Mouse (Mus musculus) small intestine, adult 2 months (tissue): ENCODE data around the gene Gm3138. TPM values are rescaled to one million over a fixed set of nuclear protein-coding genes. Genes with fewer than 3 reads are reported as not detected.
"Not testable (repeated sequence)": the region's sequence is repeated elsewhere in the genome, so short reads cannot be mapped to it uniquely, and the experiment has no call there.

Source experiments
- H3K27ac ChIP-seq: fragments of 200-500 bp; 2 replicates; pipeline ENCODE4 v1.5.1; 2012; ENCODE audit warnings: low read depth, low read length, control low read depth, inconsistent platforms; ENCODE audit not compliant: insufficient read depth
- H3K27me3 ChIP-seq: fragments of 200-500 bp; 2 replicates; pipeline ENCODE4 v1.6.1; 2012; ENCODE audit warnings: mild to moderate bottlenecking, moderate library complexity, low read length, inconsistent platforms; ENCODE audit not compliant: control insufficient read depth, insufficient read depth
- H3K36me3 ChIP-seq: fragments of 200-500 bp; 2 replicates; pipeline ENCODE4 v1.6.1; 2012; ENCODE audit warnings: mild to moderate bottlenecking, low read length, control low read depth, inconsistent platforms; ENCODE audit not compliant: control insufficient read depth, insufficient read depth
- H3K4me1 ChIP-seq: fragments of 200-500 bp; 2 replicates; pipeline ENCODE4 v1.6.1; 2012; ENCODE audit warnings: low read length, inconsistent platforms, mixed read lengths; ENCODE audit not compliant: control insufficient read depth, insufficient read depth, insufficient read length
- H3K4me3 ChIP-seq: fragments of 200-500 bp; 2 replicates; pipeline ENCODE4 v1.5.1; 2012; ENCODE audit warnings: low read depth, mild to moderate bottlenecking, control low read depth, inconsistent platforms, low read length, moderate library complexity
- WGBS: fragments of 180-500 bp; shearing (Covaris S2); methylation state at CpG from one replicate; pipeline ENCODE4 v1.1.7; 2018; 5-methylcytosine and 5-hydroxymethylcytosine counted together
- polyA plus RNA-seq: library from polyadenylated mRNA; depleted of rRNA; stranded (reverse); fragments of >200 nt; gene quantifications from 2 replicates; pipeline ENCODE4 v1.2.3, GENCODE M21; 2012; rRNA removed

The Gm3138 gene
- not detected in 2 replicates for polyA plus RNA-seq

DNA sequence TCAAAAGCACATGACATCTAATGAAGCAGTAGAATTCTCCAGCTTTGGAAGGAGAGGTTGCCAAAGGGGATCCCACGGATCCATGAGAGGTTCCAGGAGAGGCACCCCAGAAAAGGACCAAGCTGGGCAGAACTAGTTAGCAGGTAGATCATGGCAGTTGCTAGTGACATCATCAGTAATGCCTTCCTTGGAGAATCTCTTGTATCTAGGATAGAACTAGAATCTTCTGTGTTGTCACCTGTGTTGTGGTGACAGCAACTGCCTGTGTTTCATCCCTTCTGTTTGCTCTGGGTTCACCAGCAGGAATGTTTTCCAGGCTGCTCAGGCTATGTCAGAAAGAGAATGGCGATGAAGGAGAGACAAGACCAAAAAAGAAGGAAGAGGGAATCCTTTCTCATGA lies at the start of gene Gm3138:
Gene Gm3138, plus strand, starts transcription at position 301 of the 400 bp plus-strand sequence.
- not testable (repeated sequence) for H3K36me3 ChIP-seq, H3K27ac ChIP-seq, H3K4me3 ChIP-seq, H3K4me1 ChIP-seq, H3K27me3 ChIP-seq
- WGBS: no CpG with 5 or more reads among the region's 2 CpGs

DNA sequence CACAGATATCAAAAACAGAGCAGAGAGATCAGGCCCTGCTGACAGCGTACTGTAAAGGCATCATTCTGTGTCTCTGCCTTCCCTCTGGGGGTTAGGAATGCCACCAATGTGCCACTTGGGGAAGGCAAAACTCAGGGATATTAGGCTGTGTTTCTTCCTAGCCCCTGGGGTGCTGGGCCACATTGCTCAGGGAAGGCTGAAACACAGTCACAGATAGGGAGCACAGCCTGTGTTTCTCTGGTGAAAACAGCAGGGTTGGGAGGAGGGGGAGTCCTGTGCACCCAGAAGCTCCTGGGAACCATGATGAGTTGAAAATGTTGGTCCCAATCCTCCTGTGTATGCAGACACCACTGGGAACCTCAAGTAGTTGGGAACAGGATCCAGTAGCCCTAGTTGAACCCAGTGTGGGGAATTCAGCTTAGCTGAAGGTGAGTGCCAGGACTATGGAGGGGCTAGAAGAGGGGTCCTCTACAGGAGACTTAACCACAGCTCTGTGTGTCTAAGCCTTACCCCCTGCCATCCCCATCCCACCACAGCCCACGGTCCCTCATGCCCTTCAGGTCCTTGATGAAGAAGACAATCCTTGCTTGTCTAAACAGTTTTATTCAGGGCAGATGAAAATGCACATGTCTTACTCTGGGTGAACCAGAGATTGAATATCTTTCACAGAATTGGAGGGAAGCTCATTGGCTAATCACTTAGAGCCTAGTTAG lies 20.0 kb downstream of the Gm3138 start:
- H3K4me3 ChIP-seq, H3K27ac ChIP-seq, H3K4me1 ChIP-seq, H3K27me3 ChIP-seq, H3K36me3 ChIP-seq: not testable (repeated sequence)
- 80% methylated on average over 2 of the region's 2 CpGs for WGBS

DNA sequence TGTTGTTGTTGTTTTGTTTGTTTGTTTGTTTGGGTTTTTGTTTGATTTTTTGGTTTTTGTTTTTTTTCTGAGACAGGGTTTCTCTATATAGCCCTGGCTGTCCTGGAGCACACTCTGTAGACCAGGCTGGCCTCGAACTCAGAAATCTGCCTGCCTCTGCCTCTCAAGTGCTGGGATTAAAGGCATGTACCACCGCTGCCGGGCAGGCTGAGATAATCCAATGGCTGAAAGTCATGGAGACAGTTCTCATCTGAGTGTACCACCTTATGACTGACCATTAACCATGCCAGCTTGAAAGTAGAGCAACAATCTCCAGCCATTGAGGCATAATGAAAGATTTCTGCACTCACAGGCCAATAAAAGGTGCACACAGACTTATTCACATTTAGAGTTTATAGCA lies 30.4 kb downstream of the Gm3138 start:
- 87% methylated on average over 3 of the region's 3 CpGs for WGBS
- H3K4me1 ChIP-seq, H3K27ac ChIP-seq, H3K27me3 ChIP-seq, H3K36me3 ChIP-seq, H3K4me3 ChIP-seq: not testable (repeated sequence)

Other genes with a start within 250 kb of the Gm3138 start
- gene Gm5796, start 225.7 kb upstream of the Gm3138 start, polyA plus RNA-seq: not detected in 2 replicates
- gene Gm3115, start 165.5 kb upstream of the Gm3138 start, polyA plus RNA-seq: not detected in 2 replicates
- not detected in 2 replicates for gene Gm8108, start 139.1 kb upstream of the Gm3138 start, polyA plus RNA-seq
- not detected in 2 replicates for gene Gm3127, start 84.6 kb upstream of the Gm3138 start, polyA plus RNA-seq
- gene Gm2974, start 67.1 kb upstream of the Gm3138 start, polyA plus RNA-seq: not detected in 2 replicates
- gene Gm3149, start 67.7 kb downstream of the Gm3138 start, polyA plus RNA-seq: not detected in 2 replicates
- gene 2610042L04Rik, start 85.1 kb downstream of the Gm3138 start, polyA plus RNA-seq: not detected in 2 replicates
- gene Gm3159, start 147.9 kb downstream of the Gm3138 start, polyA plus RNA-seq: not detected in 2 replicates
- not detected in 2 replicates for gene Gm3164, start 165.8 kb downstream of the Gm3138 start, polyA plus RNA-seq
- not detected in 2 replicates for gene Gm3173, start 181.4 kb downstream of the Gm3138 start, polyA plus RNA-seq
- not detected in 2 replicates for gene Gm3182, start 232.1 kb downstream of the Gm3138 start, polyA plus RNA-seq